Mouse (Mus musculus) neural tube, embryonic 11.5 days (tissue): ENCODE data around the gene Mum1. TPM values are rescaled to one million over a fixed set of nuclear protein-coding genes. Genes with fewer than 3 reads are reported as not detected.

Source experiments
- ATAC-seq: fragments of 200-750 bp; cut with Nextera tagmentation; 2 replicates; pipeline ENCODE4 v1.8.0; 2017; ENCODE audit warnings: moderate number of reproducible peaks, mild to moderate bottlenecking, moderate TSS enrichment, moderate library complexity; ENCODE audit not compliant: insufficient read depth, low FRiP score, low TSS enrichment
- DNase-seq: peaks from one replicate; pipeline ENCODE4 v3.0.0-alpha.2; 2015; ENCODE audit warnings: low spot score
- H3K27ac ChIP-seq: fragments of 300-500 bp; sonication (generic); 2 replicates; pipeline ENCODE4 v1.5.1; 2014; ENCODE audit warnings: low read depth, mild to moderate bottlenecking, low read length
- H3K27me3 ChIP-seq: fragments of 300-500 bp; sonication (generic); 2 replicates; pipeline ENCODE4 v1.6.1; 2014; ENCODE audit warnings: mild to moderate bottlenecking, low read length, mixed read lengths; ENCODE audit not compliant: control insufficient read depth, insufficient read depth
- H3K36me3 ChIP-seq: fragments of 300-500 bp; sonication (generic); 2 replicates; pipeline ENCODE4 v1.6.1; 2014; ENCODE audit warnings: mild to moderate bottlenecking, low read length, moderate library complexity, mixed read lengths; ENCODE audit not compliant: control insufficient read depth, insufficient read depth
- H3K4me1 ChIP-seq: fragments of 300-500 bp; sonication (generic); 2 replicates; pipeline ENCODE4 v1.6.1; 2014; ENCODE audit warnings: low read length, mixed read lengths; ENCODE audit not compliant: control insufficient read depth, insufficient read depth
- H3K4me2 ChIP-seq: fragments of 300-500 bp; sonication (generic); 2 replicates; pipeline ENCODE4 v1.6.1; 2014; ENCODE audit warnings: low read depth, mild to moderate bottlenecking, moderate library complexity
- H3K4me3 ChIP-seq: fragments of 300-500 bp; sonication (generic); 2 replicates; pipeline ENCODE4 v1.5.1; 2014; ENCODE audit warnings: low read depth, low read length
- H3K9ac ChIP-seq: fragments of 300-500 bp; sonication (generic); 2 replicates; pipeline ENCODE4 v1.6.1; 2014; ENCODE audit warnings: mild to moderate bottlenecking, low read length
- H3K9me3 ChIP-seq: fragments of 300-500 bp; sonication (generic); 2 replicates; pipeline ENCODE4 v1.6.1; 2016; ENCODE audit warnings: low read length; ENCODE audit not compliant: control insufficient read depth
- WGBS: fragments of 180-500 bp; shearing (Covaris S2); extraction: QIAGEN DNeasy Blood & Tissue Kit; methylation state at CpG from one replicate; pipeline ENCODE4 v1.1.7; 2014; 5-methylcytosine and 5-hydroxymethylcytosine counted together
- polyA plus RNA-seq: library from polyadenylated mRNA; unstranded; fragments of >200 nt; fragmentation: Nextera tagmentation; extraction: Ambion mirVana; gene quantifications from 2 replicates; pipeline ENCODE4 v1.2.1, GENCODE M21; 2014

Mum1 gene
- polyA plus RNA-seq, 1 experiment from 2014 or later: 59.6 TPM

DNA sequence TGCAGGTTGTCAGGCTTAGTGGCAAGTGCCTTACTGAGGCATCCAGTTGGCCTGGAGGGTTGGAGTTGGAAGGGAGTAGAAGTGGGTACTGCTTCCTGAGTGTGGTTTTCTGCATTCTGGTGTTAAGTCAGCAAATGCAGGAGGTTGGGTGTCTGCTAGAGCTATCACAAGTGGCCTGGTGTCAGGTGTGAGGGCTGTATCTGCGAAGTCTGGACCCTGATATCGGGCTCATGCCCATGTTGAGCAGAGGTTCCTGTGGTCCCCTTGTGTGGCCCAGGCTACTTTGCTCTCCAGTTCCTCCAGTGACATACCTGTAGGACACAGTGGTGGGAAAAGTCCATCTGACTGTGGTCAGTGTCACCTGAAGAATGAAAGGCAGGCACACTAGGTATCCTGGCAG lies 43.9 kb downstream of the Mum1 start:
- no peak overlapping the region for H3K4me3 ChIP-seq
- no peak overlapping the region for H3K27ac ChIP-seq
- no peaks in the 10 kb centered on the region for H3K9me3 ChIP-seq
- H3K4me2 ChIP-seq: no peak overlapping the region
- ATAC-seq: no peak
- no peak overlapping the region for H3K9ac ChIP-seq
- WGBS: 95% methylated on average over 2 of the region's 2 CpGs
- no peak for DNase-seq
- peaks cover 7% of the 10 kb centered on the region for H3K36me3 ChIP-seq
- H3K27me3 ChIP-seq: no peaks in the 10 kb centered on the region
- peaks cover 20% of the 10 kb centered on the region for H3K4me1 ChIP-seq

DNA sequence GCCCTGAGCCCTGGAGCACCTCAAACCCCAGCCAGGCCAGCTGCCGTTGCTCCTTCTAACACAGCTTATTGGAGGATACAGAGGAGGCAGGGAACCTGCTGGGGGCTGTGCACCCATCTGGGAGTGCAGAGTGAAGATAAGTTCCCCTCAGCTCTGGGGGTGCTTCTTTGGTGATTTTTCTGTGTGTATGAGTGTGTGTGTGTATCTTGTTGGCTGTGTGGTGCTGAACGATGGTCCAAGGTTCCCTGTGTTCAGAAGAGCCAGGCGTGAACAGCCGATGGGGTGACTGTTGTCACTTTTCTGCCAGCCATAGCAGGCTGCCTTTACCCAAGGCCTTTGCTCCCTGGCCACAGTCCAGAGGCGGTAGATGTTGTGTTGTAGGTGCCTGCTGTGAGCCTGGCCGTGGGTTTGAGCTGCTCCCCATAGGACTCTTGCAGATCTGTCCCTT lies 44.5 kb downstream of the Mum1 start:
- Histone ChIP-seq H3K36me3 (peaks cover 7% of the 10 kb centered on the region), H3K27ac (no peak overlapping the region), H3K27me3 (no peaks in the 10 kb centered on the region), H3K4me2 (no peak overlapping the region), H3K9me3 (no peaks in the 10 kb centered on the region), H3K9ac (no peak overlapping the region; the same call in 1 of the 2 replicates), H3K4me3 (no peak overlapping the region), H3K4me1 (peaks cover 18% of the 10 kb centered on the region)
- WGBS: 86% methylated on average over 6 of the region's 6 CpGs
- DNase-seq: no peak
- no peak for ATAC-seq

DNA sequence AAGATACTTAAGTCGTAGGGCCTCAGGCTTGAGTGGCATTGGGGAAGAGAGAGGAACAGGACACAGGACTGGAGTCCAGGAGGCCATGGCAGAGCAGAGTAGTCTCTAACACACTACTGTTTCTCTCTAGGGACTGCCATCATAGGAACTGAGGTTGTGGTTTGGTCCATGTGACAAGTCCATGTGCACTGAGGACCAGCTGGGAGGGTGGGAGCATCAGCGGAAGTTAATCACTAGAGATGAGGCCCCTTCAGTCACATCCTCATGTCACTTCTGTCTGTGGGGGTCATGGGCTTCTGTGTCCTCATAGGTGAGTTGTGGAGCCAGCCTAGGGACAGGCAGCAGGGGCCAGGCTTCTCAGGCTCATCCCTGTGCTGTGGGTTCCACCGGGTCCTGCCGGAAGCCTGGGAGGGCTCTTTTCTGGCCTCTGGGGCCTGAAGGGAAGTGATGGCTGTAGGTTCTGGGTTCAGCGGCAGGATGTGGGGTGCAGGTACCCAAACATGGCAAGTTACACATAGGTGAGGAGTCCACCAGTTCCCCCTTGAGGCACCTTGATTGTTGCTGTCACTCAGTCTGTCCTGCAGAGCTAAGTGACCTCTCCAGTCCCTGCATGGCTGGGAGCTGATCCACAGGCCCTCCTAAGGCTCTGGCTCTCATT lies 45.1 kb downstream of the Mum1 start:
- H3K27me3 ChIP-seq: no peaks in the 10 kb centered on the region
- H3K4me3 ChIP-seq: no peak overlapping the region
- peaks cover 13% of the 10 kb centered on the region for H3K4me1 ChIP-seq
- WGBS: 95% methylated on average over 5 of the region's 5 CpGs
- H3K4me2 ChIP-seq: no peak overlapping the region
- ATAC-seq (no peak), DNase-seq (no peak)
- peaks cover 12% of the 10 kb centered on the region for H3K36me3 ChIP-seq
- H3K9me3 ChIP-seq: no peaks in the 10 kb centered on the region
- H3K9ac ChIP-seq: no peak overlapping the region
- H3K27ac ChIP-seq: no peak overlapping the region

DNA sequence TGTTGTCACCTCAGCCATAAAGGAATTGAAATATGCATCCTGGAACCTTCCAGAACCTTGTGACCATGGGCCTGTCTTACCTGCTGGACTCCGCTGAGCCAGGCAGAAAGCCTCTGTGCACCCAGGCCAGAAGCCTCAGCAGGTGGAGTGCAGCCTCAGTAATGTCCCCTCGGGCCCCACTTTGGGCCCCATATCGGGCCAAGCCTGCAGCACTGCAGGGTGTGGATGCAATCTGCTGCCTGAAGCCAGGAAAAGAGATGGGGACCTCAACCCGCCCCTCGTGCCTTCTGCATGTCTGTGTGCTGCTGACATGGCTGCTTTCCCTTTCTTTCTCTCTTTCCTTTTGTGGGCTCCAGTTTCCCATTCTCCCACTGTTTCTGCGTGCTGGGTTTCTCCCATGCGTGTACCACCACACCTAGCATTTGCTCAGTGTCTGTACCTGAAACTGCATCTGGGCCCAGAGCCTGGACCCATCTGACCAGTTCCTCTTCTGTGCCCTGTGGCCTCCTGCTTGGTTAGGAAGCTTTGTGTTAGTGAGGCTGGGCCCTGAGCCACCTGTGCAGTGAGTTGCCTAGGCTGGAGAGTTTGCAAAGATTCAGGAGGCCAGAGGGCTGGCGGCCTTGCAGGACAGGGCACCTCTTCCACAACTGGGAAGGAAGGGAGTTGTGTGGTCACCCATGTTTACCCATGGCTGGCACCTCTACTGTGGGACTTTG lies 45.8 kb downstream of the Mum1 start:
- H3K27me3 ChIP-seq: no peaks in the 10 kb centered on the region
- 94% methylated on average over 8 of the region's 8 CpGs for WGBS
- ATAC-seq: no peak
- no peak overlapping the region for H3K27ac ChIP-seq
- peaks cover 15% of the 10 kb centered on the region for H3K36me3 ChIP-seq
- no peak overlapping the region for H3K9ac ChIP-seq
- DNase-seq: no peak
- H3K9me3 ChIP-seq: no peaks in the 10 kb centered on the region
- H3K4me3 ChIP-seq: no peak overlapping the region
- peaks cover 7% of the 10 kb centered on the region for H3K4me1 ChIP-seq
- H3K4me2 ChIP-seq: no peak overlapping the region

DNA sequence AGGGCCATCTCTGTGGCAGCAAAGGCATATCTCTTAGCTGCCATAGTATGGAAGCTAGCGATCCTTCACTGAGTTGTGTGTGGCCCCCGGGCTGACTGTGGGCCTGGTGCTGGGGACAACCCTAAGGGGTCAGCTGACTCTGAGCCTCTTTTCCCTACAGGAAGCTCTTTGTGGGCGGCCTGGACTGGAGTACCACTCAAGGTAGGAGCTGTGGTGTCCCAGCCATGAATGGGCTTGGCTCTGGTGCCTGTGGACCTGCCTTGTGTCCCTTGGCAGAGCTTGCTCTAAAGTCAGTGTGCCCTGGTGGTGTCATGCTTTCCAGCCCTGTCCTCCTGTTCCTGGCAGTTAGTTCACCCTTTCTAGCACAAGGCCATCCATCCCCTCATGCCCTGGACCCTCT lies 47.6 kb downstream of the Mum1 start:
- WGBS: 89% methylated on average over 3 of the region's 3 CpGs
- H3K36me3 ChIP-seq: peaks cover 30% of the 10 kb centered on the region
- H3K27ac ChIP-seq: no peak overlapping the region
- H3K4me2 ChIP-seq: no peak overlapping the region
- ATAC-seq (no peak), DNase-seq (no peak)
- H3K9ac ChIP-seq: no peak overlapping the region
- H3K4me3 ChIP-seq: no peak overlapping the region
- H3K4me1 ChIP-seq: no peaks in the 10 kb centered on the region; the same call in 1 of the 2 replicates
- H3K9me3 ChIP-seq: no peaks in the 10 kb centered on the region
- H3K27me3 ChIP-seq: no peaks in the 10 kb centered on the region

DNA sequence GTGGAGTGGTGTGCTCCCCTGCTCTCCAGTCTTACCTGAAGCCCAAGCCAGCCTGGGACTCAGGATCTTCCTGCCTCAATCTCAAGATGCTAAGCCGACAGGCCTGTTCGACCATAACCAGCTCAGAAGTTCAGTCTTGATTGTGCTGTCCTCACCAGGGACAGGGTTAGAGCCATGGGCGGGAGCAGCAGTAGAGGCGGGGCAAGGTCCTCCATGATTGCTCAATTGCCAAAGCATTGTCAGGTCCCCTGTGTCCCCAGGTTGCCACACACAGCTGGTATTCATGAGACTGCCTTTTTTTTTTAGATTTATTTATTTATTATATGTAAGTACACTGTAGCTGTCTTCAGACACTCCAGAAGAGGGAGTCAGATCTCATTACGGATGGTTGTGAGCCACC lies 50.0 kb downstream of the Mum1 start:
- WGBS: 89% methylated on average over 5 of the region's 5 CpGs
- H3K4me2 ChIP-seq: no peak overlapping the region
- ATAC-seq (no peak), DNase-seq (no peak)
- no peaks in the 10 kb centered on the region for H3K4me1 ChIP-seq
- H3K27ac ChIP-seq: no peak overlapping the region
- no peaks in the 10 kb centered on the region for H3K9me3 ChIP-seq
- H3K4me3 ChIP-seq: no peak overlapping the region
- H3K27me3 ChIP-seq: no peaks in the 10 kb centered on the region
- no peak overlapping the region for H3K9ac ChIP-seq
- peaks cover 34% of the 10 kb centered on the region for H3K36me3 ChIP-seq

DNA sequence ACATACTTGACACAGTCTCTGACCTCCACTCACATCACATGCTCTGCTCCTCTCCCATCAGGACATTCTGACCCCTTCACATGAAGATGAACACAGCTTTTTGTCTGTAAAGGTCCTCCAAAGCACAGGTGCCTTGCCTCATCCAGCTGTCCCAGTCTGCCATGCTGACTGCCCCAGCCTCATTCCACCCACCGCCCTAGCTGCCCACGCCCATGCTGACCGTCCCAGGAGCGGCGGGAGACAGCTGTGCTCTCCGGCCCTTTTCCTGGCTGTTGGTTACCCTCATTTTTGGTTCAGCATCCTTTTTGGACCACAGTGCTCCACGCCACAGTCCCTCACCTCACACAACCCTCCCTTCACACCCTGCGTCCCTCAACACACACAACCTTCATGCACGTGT lies 52.2 kb downstream of the Mum1 start:
- DNase-seq: no peak
- WGBS: 91% methylated on average over 9 of the region's 9 CpGs

DNA sequence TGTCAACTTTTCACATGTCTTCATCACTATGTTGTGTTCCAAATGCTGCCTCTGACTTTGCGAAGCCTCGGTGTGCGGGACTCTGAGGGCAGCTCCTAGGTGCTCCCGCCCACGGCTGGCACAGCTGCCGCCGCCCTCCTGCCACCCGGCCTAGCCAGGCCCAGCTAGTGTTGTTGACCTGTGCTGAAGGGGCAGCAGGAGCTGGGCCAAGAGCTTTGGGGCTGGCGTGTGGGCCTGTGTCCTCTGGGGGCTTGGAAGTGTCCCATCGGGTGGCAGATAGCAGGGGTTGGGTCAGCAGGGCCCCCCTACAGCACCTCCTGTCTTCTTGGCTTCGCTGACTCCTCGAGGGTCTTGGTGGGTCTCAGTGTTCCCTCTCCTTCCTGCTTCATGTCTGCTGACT lies 53.0 kb downstream of the Mum1 start:
- DNase-seq (no peak), ATAC-seq (no peak)
- Histone ChIP-seq H3K4me1 (no peaks in the 10 kb centered on the region), H3K9ac (no peak overlapping the region), H3K27ac (no peak overlapping the region), H3K4me2 (no peak overlapping the region), H3K27me3 (no peaks in the 10 kb centered on the region), H3K36me3 (peaks cover 37% of the 10 kb centered on the region), H3K4me3 (no peak overlapping the region), H3K9me3 (no peaks in the 10 kb centered on the region)
- 94% methylated on average over 12 of the region's 12 CpGs for WGBS

More for the DNA sequence above, 52.2 kb downstream of the Mum1 start:
- Histone ChIP-seq H3K27me3 (no peaks in the 10 kb centered on the region), H3K9me3 (no peaks in the 10 kb centered on the region), H3K27ac (no peak overlapping the region), H3K9ac (no peak overlapping the region), H3K4me2 (no peak overlapping the region), H3K36me3 (peaks cover 36% of the 10 kb centered on the region), H3K4me1 (no peaks in the 10 kb centered on the region), H3K4me3 (no peak overlapping the region)
- ATAC-seq: no peak

DNA sequence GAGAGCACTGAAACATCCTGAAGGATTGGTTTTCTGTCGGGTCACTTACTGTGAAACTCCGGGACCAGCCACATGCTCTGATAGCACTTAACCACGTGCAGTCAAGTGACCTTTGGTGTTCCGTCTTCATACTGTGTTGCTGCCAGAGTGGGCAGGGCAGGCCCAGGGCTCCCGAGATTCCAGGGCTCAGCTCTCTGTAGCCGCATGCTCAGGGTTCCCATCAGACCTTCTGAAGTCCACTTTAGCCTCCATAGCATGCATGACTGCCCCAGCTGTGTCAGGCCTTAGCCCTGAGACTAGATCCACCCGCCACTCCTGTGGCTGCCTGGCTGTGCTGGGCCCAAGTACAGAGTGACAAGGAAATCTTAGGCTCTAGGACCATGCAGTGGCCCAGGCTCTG lies 55.1 kb downstream of the Mum1 start:
- ATAC-seq: no peak
- Histone ChIP-seq H3K27me3 (no peaks in the 10 kb centered on the region), H3K4me1 (0 out of 2 replicates have a peak, but pooled peaks cover 2% of the 10 kb centered on the region), H3K4me3 (no peak overlapping the region), H3K9ac (no peak overlapping the region), H3K9me3 (no peaks in the 10 kb centered on the region), H3K4me2 (no peak overlapping the region), H3K36me3 (peaks cover 33% of the 10 kb centered on the region), H3K27ac (no peak overlapping the region)
- 82% methylated on average over 7 of the region's 7 CpGs for WGBS
- DNase-seq: no peak
